Mouse (Mus musculus) thymus, adult 2 months (tissue): ENCODE results near the gene Ltc4s. TPM values are rescaled to one million over a fixed set of nuclear protein-coding genes. Genes with fewer than 3 reads are reported as not detected.

Source experiments
- DNase-seq: peaks from one replicate; pipeline ENCODE4 v3.0.0; 2021
- H3K27ac ChIP-seq: fragments of 200-500 bp; 2 replicates; pipeline ENCODE4 v1.5.1; 2012; ENCODE audit warnings: low read length, control low read depth; ENCODE audit not compliant: control insufficient read depth, insufficient read depth
- H3K27me3 ChIP-seq: fragments of 200-500 bp; 2 replicates; pipeline ENCODE4 v1.6.1; 2012; ENCODE audit warnings: mild to moderate bottlenecking, low read length, moderate library complexity, mixed read lengths; ENCODE audit not compliant: control insufficient read depth, insufficient read depth
- H3K36me3 ChIP-seq: fragments of 200-500 bp; 2 replicates; pipeline ENCODE4 v1.6.1; 2012; ENCODE audit warnings: mild to moderate bottlenecking, low read length, moderate library complexity; ENCODE audit not compliant: control insufficient read depth, insufficient read depth
- H3K4me1 ChIP-seq: fragments of 200-500 bp; replicated peaks from 2 replicates; pipeline ENCODE4 v1.6.1; 2012; ENCODE audit warnings: low read length; ENCODE audit not compliant: control insufficient read depth, insufficient read depth
- H3K4me3 ChIP-seq: fragments of 200-500 bp; 2 replicates; pipeline ENCODE4 v1.5.1; 2012; ENCODE audit warnings: mild to moderate bottlenecking, low read length, control low read depth, moderate library complexity; ENCODE audit not compliant: control insufficient read depth, insufficient read depth
- CTCF ChIP-seq: fragments of 200-500 bp; IDR thresholded peaks from 2 replicates; pipeline ENCODE4 v1.5.1; 2012; ENCODE audit warnings: mild to moderate bottlenecking, control low read depth, low read length, moderate library complexity, borderline replicate concordance; ENCODE audit not compliant: control insufficient read depth, poor library complexity, insufficient read depth; ENCODE audit errors: extremely low read depth
- POLR2A ChIP-seq: fragments of 200-500 bp; IDR thresholded peaks from 2 replicates; pipeline ENCODE4 v1.6.1; 2012; ENCODE audit warnings: mild to moderate bottlenecking, low read length, control low read depth, moderate library complexity; ENCODE audit not compliant: control insufficient read depth, poor library complexity, insufficient read depth; ENCODE audit errors: extremely low read depth
- WGBS: fragments of 180-500 bp; shearing (Covaris S2); methylation state at CpG from one replicate; pipeline ENCODE4 v1.1.7; 2018; 5-methylcytosine and 5-hydroxymethylcytosine counted together
- polyA plus RNA-seq: library from polyadenylated mRNA; depleted of rRNA; stranded (reverse); fragments of >200 nt; gene quantifications from 2 replicates; pipeline ENCODE4 v1.2.3, GENCODE M21; 2012

Ltc4s gene
- polyA plus RNA-seq, 1 experiment: 46.9 TPM

- no peaks in the 10 kb centered on the region for H3K27me3 ChIP-seq
- 3% methylated on average over 66 of the region's 66 CpGs for WGBS
- TF ChIP-seq CTCF (no peak), POLR2A (no peak)
- no peak for DNase-seq
- H3K27ac ChIP-seq: no peak overlapping the region
- H3K4me1 ChIP-seq: peaks cover 20% of the 10 kb centered on the region
- no peaks in the 10 kb centered on the region for H3K36me3 ChIP-seq
- H3K4me3 ChIP-seq: peak overlapping the region; percentile 59
Measured at GRCm38 (mm10) chr11:50236937-50237835, 1.2 kb downstream of the Ltc4s start.

GRCm38 (mm10) chr11:50236540-50236936, 1.9 kb downstream of the Ltc4s start:
- TF ChIP-seq CTCF: no peak
- no peak for TF ChIP-seq POLR2A
- DNase-seq: peak; percentile 91
- peaks cover 20% of the 10 kb centered on the region for H3K4me1 ChIP-seq
- no peak overlapping the region for H3K27ac ChIP-seq
- H3K36me3 ChIP-seq: no peaks in the 10 kb centered on the region
- H3K27me3 ChIP-seq: no peaks in the 10 kb centered on the region
- WGBS: under 1% methylated on average over 27 of the region's 27 CpGs
- peak overlapping the region; percentile 59 for H3K4me3 ChIP-seq

- no peak overlapping the region for H3K4me3 ChIP-seq
- no peaks in the 10 kb centered on the region for H3K36me3 ChIP-seq
- WGBS: 98% methylated on average over 25 of the region's 25 CpGs
- H3K27me3 ChIP-seq: no peaks in the 10 kb centered on the region
- no peak for TF ChIP-seq CTCF
- no peak for TF ChIP-seq POLR2A
- no peak overlapping the region for H3K27ac ChIP-seq
- H3K4me1 ChIP-seq: peaks cover 17% of the 10 kb centered on the region
- DNase-seq: no peak
Measured at GRCm38 (mm10) chr11:50234606-50235005, 3.8 kb downstream of the Ltc4s start.

DNA sequence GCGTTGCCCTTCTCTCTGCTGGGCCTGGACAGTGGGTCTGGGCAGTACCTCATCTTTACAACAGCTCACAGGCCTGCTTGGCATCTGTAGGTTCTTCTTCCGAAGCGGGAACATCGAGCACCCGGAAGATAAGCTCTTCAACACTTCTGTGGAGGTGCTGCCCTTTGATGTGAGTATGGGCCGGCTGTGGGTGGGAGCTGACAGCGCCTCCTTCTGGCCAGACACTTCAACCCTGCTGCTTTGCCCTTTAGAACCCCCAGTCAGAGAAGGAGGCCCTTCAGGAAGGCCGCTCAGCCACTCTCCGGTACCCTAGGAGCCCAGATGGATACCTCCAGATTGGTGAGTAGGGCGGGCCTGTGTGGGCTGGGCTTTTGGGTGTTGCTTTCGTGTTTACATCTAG, 4.4 kb downstream of the Ltc4s start:
- Histone ChIP-seq H3K4me1 (peaks cover 17% of the 10 kb centered on the region), H3K27me3 (no peaks in the 10 kb centered on the region), H3K27ac (no peak overlapping the region), H3K36me3 (no peaks in the 10 kb centered on the region), H3K4me3 (no peak overlapping the region)
- no peak for DNase-seq
- WGBS: 94% methylated on average over 11 of the region's 11 CpGs
- TF ChIP-seq CTCF: no peak
- TF ChIP-seq POLR2A: no peak

GRCm38 (mm10) chr11:50233022-50233421, 5.4 kb downstream of the Ltc4s start:
- DNase-seq: no peak
- Histone ChIP-seq H3K36me3 (no peaks in the 10 kb centered on the region), H3K4me3 (no peak overlapping the region), H3K4me1 (peaks cover 17% of the 10 kb centered on the region), H3K27ac (no peak overlapping the region), H3K27me3 (no peaks in the 10 kb centered on the region)
- no peak for TF ChIP-seq CTCF
- 57% methylated on average over 13 of the region's 13 CpGs for WGBS

DNA sequence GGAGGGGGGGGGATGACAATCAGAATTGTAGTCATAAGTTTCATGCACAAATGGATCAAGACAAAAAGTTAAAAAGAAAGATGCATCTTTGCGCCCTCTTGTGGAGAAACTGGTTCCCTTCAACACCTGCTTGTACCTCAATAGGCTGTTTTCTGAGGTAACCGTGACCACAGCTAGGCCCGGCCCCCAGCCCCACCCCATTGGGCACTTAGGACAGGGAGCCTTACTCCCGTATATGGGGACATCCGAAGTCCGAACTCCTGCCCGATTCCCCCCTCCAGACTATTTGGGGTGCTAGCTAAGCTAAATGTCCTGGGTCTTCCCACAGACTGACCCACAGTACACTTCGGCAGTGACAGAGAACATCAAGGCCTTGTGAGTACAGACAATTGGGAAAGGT, 7.0 kb downstream of the Ltc4s start:
- TF ChIP-seq CTCF (peak; percentile 61; the same call in 1 of the 2 replicates), POLR2A (no peak)
- DNase-seq: peak; percentile 61
- Histone ChIP-seq H3K27ac (no peak overlapping the region), H3K36me3 (no peaks in the 10 kb centered on the region), H3K4me1 (peaks cover 16% of the 10 kb centered on the region), H3K27me3 (no peaks in the 10 kb centered on the region), H3K4me3 (no peak overlapping the region)
- WGBS: 39% methylated on average over 8 of the region's 8 CpGs
